Mouse (Mus musculus) B cell, adult 2 months (primary cell): ENCODE data around the gene Mast4.
A peak's percentile ranks its signal among the peaks of the same experiment; 100 is the strongest.
"Not testable (repeated sequence)": the region's sequence is repeated elsewhere in the genome, so short reads cannot be mapped to it uniquely, and the experiment has no call there.

Source experiments
- DNase-seq, 2 experiments: peaks; one replicate each; pipeline ENCODE4 v3.0.0; 2022

Mast4 gene

DNA sequence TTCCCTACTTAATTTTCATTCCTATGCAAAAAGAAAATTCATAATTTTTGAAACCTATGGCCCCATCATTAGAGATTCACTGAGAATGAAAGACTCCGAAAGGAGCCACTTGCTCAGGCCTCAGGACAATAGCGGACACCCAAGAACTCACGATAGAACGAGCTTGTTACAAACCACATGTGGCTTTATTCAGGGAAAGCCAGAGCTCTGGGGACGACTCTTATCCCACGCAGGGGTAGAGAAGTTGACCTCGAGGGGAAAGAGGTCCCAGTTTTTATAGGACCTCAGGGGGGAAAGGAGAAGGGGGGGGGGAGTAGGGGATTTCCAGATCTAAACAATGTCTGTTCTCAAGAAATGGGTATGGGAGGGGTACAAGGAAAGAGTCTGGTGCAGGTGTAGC lies 605.3 kb downstream of the Mast4 start:
- not testable (repeated sequence) for DNase-seq

DNA sequence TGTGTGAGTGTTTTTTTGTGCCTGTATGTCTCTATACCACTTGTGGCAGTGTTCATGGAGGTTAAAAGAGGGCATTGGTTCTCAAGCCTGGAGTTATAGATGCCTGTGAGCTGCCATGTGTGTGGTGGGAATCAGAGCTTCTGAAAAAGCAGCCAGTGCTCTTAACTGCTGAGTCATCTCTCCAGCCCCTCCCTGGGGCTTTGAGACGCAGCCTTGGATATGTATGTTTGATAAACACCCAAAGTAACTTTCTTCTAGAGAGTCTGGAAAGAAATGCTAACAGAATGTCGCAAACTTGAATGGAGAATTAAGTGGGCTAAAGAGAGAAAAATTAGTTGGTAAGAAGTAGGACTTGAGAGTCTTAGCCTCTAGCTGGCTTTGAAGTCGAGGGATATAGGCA lies 606.3 kb downstream of the Mast4 start:
- no peak for DNase-seq

DNA sequence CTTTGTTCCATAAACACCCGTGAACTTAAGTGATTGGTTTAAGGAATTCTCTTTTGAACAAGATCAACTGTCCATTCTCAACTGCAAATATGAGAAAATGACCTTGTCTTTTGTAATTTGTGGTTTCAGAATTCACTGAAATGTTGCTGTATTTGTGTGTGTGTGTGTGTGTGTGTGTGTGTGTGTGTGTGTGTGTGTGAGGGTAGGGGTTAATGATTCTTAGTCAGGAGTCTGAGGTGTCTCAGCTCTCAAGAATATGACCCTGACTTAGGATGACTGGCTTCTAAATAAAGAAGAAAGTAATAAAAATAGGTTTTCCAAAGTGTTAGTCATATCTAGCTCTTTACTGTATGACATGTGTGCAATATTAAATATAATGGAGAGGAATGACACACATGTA lies 607.4 kb downstream of the Mast4 start:
- DNase-seq = no peak

GRCm38 (mm10) chr13:102725906-102726305 lies 608.4 kb downstream of the Mast4 start:
- no peak for DNase-seq

DNA sequence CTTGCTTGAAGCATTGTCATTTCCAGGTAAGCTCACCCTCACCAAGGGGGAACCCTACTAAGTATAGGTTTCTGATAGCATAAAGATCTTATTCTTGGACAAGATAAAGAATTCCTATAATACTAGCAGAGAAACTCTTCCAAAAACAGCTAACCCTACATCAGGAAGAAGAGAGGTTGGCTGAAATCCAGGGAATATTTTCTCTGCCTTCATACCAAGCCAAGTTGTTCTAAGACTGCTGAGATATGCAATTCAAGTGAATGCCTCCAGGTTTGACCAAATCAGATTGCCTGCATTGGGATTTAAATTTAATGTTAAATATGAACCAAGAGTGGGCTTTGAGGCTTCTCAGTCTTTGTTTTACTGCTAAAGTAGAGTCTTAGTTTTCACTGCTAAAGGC lies 608.9 kb downstream of the Mast4 start:
- no peak for DNase-seq

GRCm38 (mm10) chr13:102716973-102717372 lies 617.3 kb downstream of the Mast4 start:
- DNase-seq = no peak

DNA sequence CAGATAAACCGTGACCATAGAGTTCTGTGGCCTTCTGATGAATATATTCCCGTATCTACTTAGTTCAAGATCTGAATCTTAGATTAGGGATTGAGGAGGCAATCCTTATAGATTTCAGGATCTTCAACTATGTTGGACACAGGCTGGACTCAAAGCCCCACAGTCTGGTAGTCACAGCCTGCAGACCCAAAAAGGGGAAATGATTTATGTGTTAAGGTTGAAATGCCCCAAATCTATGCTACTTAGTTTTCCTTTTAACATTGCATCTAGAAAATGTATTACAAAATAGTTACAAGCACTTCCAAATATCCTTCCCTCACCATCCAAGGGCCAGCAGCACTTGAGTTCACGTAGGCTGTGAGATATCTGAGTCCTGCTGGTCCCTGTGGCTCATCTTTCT lies 633.6 kb downstream of the Mast4 start:
- DNase-seq = no peak

DNA sequence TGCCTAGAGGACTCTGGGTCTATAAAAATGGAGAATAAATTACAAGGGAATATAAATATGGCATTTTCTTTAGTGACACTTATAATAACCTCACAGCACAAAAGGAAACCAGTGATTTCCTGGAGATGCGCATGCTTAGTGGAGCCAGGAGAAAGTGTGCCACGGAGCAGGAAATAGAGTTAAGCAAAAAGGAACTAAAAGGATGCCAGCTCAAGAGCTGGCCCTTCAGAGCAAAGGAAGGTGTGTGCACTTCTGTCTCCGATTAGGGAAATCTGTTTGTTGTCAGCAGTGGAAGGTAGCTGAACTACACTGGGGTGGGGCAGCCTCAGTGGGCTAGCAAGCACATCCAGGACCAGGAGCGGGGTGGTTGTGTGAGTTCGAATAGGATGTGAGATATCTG lies 634.1 kb downstream of the Mast4 start:
- DNase-seq = peak; percentile 45 to 47

- DNase-seq = no peak
Measured at GRCm38 (mm10) chr13:102698751-102699323, 635.5 kb downstream of the Mast4 start.

GRCm38 (mm10) chr13:102698335-102698734 lies 636.0 kb downstream of the Mast4 start:
- DNase-seq = no peak

- DNase-seq = no peak
Measured at GRCm38 (mm10) chr13:102695121-102695905, 639.0 kb downstream of the Mast4 start.

GRCm38 (mm10) chr13:102694154-102694553 lies 640.1 kb downstream of the Mast4 start:
- no peak for DNase-seq

DNA sequence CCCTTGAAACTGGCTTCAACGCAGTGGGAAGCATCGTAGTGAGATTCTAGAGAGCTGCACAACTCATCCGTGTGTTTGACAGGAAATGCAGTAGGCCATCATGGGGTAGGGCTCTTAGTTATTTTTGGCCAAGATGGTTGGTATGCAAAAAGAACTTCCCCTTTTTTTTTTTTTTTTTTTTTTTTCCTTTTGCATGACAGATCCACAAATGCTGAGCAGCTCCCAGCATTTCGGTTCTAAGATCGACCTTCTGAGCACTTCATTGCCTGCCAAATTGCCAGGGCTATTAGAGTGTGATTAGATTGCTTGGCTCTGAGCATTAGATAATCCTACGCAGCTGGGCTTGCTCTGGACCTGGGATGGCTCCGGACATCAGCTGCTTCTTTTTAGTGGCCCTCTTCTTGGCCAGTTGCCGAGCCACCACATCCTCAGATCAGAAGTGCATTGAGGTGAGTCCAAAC lies 640.9 kb downstream of the Mast4 start, which contains the start of gene Cd180:
Gene Cd180, plus strand, starts transcription at position 218 of the 461 bp plus-strand sequence.
- peak; percentile 73 to 76 for DNase-seq

- DNase-seq = peak; percentile 57 to 64
Measured at GRCm38 (mm10) chr13:102691408-102692150, 642.7 kb downstream of the Mast4 start.

- DNase-seq = peak in 1 of 2 experiments; percentile 41
Measured at GRCm38 (mm10) chr13:102690184-102690583, 644.1 kb downstream of the Mast4 start.

DNA sequence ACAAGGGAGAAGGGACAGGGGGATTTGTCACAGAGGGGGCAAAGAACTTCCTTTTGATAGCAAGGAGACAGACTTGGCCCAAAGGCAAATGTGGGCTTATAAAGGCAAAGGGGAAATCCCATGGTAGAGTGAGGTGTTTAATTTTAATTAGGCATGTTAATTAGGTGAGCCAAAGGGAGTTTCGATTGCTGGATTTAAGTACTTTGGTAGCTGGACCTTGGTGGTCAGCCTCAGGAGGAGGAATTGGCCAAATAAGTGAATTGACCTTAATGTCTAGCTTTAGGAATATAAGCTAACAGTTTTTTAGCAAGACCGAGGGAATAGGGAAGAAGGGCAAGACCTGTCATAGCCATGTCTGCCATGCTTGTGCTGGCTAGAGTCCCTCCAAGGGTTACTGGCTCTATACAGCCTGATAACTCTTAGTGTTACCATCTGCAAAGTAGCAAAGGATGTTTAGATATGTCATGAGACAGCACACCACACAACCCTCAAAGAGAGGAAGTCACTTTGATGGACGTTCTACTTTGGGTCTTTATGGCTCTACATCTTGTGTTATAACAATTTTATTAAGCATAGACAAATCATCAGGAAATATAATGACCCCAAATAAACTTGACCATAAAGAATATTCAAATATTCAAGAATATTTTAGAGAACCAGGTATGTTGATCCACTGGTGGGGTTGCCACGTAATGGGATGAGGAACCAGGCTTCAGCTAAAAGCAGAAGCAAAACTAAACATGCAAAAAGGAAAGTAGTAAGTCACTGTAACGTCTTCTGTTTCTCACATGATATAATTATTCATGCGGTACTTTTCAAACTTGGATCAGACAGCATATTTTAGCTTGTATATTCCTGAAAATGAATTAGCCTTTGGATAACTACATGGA lies 644.9 kb downstream of the Mast4 start:
- peak; percentile 65 to 68 for DNase-seq

DNA sequence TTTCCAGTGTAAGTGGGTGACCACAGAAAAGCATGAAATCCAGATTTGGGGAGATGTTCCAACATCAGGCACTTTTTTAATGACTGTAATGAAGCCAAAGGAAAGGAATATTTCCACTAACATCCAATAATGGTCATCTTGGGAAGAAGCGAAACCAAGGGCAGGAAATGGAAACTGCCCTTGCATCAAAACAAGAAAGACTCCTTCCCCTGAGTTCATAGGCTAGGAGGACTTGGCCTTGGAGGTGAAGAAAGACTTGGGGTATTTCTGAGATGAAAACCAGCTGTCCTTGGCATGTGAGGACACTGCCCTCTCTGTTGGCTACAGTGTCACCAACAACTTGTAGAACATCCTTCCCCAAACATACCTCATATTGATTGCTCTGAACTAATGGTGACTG lies 646.2 kb downstream of the Mast4 start:
- DNase-seq = no peak

DNA sequence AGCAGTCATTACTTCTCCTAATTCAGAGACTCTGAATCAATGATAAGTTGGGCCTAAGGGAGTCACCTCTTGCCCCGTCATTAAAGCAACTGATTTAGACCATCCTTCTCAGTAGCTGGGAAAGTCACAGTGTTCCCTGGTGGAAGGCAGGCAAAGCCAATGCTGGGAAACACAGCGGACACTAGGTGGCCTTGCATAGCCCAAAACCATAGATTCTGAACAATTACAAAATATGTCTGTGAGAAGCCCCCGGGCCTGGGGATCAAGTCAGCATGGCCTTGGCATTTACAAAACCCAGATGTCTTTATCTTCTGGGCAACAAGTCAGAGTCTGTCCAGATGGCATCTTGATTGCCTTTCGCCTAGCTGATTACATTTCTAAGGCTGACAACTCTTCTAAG lies 649.4 kb downstream of the Mast4 start:
- no peak for DNase-seq
